Mouse (Mus musculus): ENCODE data around the gene Hdgfl3. TPM values are rescaled to one million over a fixed set of nuclear protein-coding genes. Genes with fewer than 3 reads are reported as not detected.

The Hdgfl3 gene
- total and polyA plus RNA-seq, 3 experiments: 0.04 TPM; not detected in 2

- H3K4me2 ChIP-seq (ENCODE audit: insufficient read depth, low read depth, poor library complexity, severe bottlenecking): no peak overlapping the region
- in situ Hi-C loops (cut with MboI; ENCODE audit: low pct_ligation_motif_present, low pct_unique_long_range_greater_than_20kb, low sequenced_read_pairs): no loop called here
These were observed 84.1 kb downstream of the Hdgfl3 start for GRCm38 (mm10) chr7:81850171-81850570.

GRCm38 (mm10) chr7:81849633-81850032 lies 84.6 kb downstream of the Hdgfl3 start:
- peaks cover 4 to 25% of the 10 kb centered on the region in 2 experiments for H3K4me1 ChIP-seq (ENCODE audit: control insufficient read depth in 1 of 2, insufficient read depth in 2 of 2)
- no peaks in the 10 kb centered on the region for H3K36me3 ChIP-seq (replicated peaks in 1 of 2; ENCODE audit: control insufficient read depth in 1 of 2, insufficient read depth in 1 of 2, low read length in 1 of 2)
- TF ChIP-seq KAT2A (IDR thresholded peaks at IDR 0.05; ENCODE audit: insufficient replicate concordance, low read length) (no peak), POLR2A (IDR thresholded peaks at IDR 0.05; ENCODE audit: low read depth, low read length) (peak; percentile 8; the same call in 1 of the 2 replicates), MAZ (IDR thresholded peaks at IDR 0.05; ENCODE audit: low read depth, low read length) (no peak), EP300 (IDR thresholded peaks at IDR 0.05; ENCODE audit: low read length) (no peak), USF1 (IDR thresholded peaks at IDR 0.05; ENCODE audit: low read depth, low read length) (no peak), JUND (conservative IDR thresholded peaks at IDR 0.05; ENCODE audit: low read depth, low read length) (no peak), CHD2 (IDR thresholded peaks at IDR 0.05; ENCODE audit: low read length) (no peak), BHLHE40 (IDR thresholded peaks at IDR 0.05; ENCODE audit: low read depth, low read length) (no peak), MAFK (IDR thresholded peaks at IDR 0.05; ENCODE audit: insufficient replicate concordance, low read length) (no peak), USF2 (conservative IDR thresholded peaks at IDR 0.05; ENCODE audit: low read depth, low read length) (no peak), CTCF (conservative IDR thresholded peaks at IDR 0.05 in 1 of 2, IDR thresholded peaks at IDR 0.05 in 1 of 2; ENCODE audit: low read depth in 2 of 2, low read length in 2 of 2) (peak in 1 of 2 experiments; percentile 48; a peak in 2 of 4 replicates), TCF12 (IDR thresholded peaks at IDR 0.05; ENCODE audit: low read depth, low read length) (no peak), JUN (IDR thresholded peaks at IDR 0.05; ENCODE audit: insufficient read depth, low read depth, low read length) (peak; percentile 74), HCFC1 (IDR thresholded peaks at IDR 0.05; ENCODE audit: low read depth, low read length) (no peak), E2F4 (IDR thresholded peaks at IDR 0.05; ENCODE audit: insufficient replicate concordance, low read depth, low read length) (no peak), NELFE (IDR thresholded peaks at IDR 0.05; ENCODE audit: low read depth, low read length) (no peak), RAD21 (IDR thresholded peaks at IDR 0.05; ENCODE audit: low read depth, low read length) (peak; percentile 21), NRF1 (IDR thresholded peaks at IDR 0.05; ENCODE audit: low read depth, low read length) (no peak), ETS1 (conservative IDR thresholded peaks at IDR 0.05; ENCODE audit: low read depth, low read length) (no peak), UBTF (IDR thresholded peaks at IDR 0.05; ENCODE audit: low read depth, low read length) (no peak), POLR2AphosphoS2 (IDR thresholded peaks at IDR 0.05; ENCODE audit: low read depth, low read length) (no peak), IRF4 (IDR thresholded peaks at IDR 0.05; ENCODE audit: low read depth, low read length) (no peak), MAX (IDR thresholded peaks at IDR 0.05; ENCODE audit: low read length) (no peak), SMC3 (IDR thresholded peaks at IDR 0.05; ENCODE audit: low read depth, low read length) (no peak)
- no peak overlapping the region for H3K9ac ChIP-seq (ENCODE audit: insufficient read depth, low read depth)
- H3K9me3 ChIP-seq (replicated peaks; ENCODE audit: low read length): no peaks in the 10 kb centered on the region
- dilution Hi-C loops (cut with MboI; ENCODE audit: extremely low pct_ligation_motif_present, extremely low pct_unique_long_range_greater_than_20kb, low sequenced_read_pairs) (no loop called here), in situ Hi-C loops (cut with MboI; ENCODE audit: low pct_ligation_motif_present, low pct_unique_long_range_greater_than_20kb, low sequenced_read_pairs) (no loop called here)
- H3K4me2 ChIP-seq (ENCODE audit: insufficient read depth, low read depth, poor library complexity, severe bottlenecking): peak overlapping the region; percentile 92
- H3K27ac ChIP-seq (ENCODE audit: insufficient read depth, low read depth): peak overlapping the region; percentile 64; the same call in 1 of the 2 replicates
- no peaks in the 10 kb centered on the region for H3K79me2 ChIP-seq (replicated peaks; ENCODE audit: control insufficient read depth, extremely low read depth, insufficient read depth, poor library complexity, severe bottlenecking)
- DNase-seq (ENCODE audit: extremely low read depth): peak; percentile 70
- no peaks in the 10 kb centered on the region for H3K27me3 ChIP-seq (replicated peaks)
- no peak overlapping the region for H3K4me3 ChIP-seq (replicated peaks in 1 of 3; ENCODE audit: low read depth in 2 of 3, low read length in 2 of 3, poor library complexity in 1 of 3)

More at GRCm38 (mm10) chr7:81850171-81850570, 84.1 kb downstream of the Hdgfl3 start:
- no peaks in the 10 kb centered on the region for H3K27me3 ChIP-seq (replicated peaks)
- H3K4me1 ChIP-seq (ENCODE audit: control insufficient read depth in 1 of 2, insufficient read depth in 2 of 2): peaks cover 4 to 25% of the 10 kb centered on the region in 2 experiments
- no peaks in the 10 kb centered on the region for H3K36me3 ChIP-seq (replicated peaks in 1 of 2; ENCODE audit: control insufficient read depth in 1 of 2, insufficient read depth in 1 of 2, low read length in 1 of 2)
- H3K9me3 ChIP-seq (replicated peaks; ENCODE audit: low read length): no peaks in the 10 kb centered on the region
- dilution Hi-C loops (cut with MboI; ENCODE audit: extremely low pct_ligation_motif_present, extremely low pct_unique_long_range_greater_than_20kb, low sequenced_read_pairs): no loop called here
- no peak for DNase-seq (ENCODE audit: extremely low read depth)
- H3K4me3 ChIP-seq (replicated peaks in 1 of 3; ENCODE audit: low read depth in 2 of 3, low read length in 2 of 3, poor library complexity in 1 of 3): no peak overlapping the region
- H3K79me2 ChIP-seq (replicated peaks; ENCODE audit: control insufficient read depth, extremely low read depth, insufficient read depth, poor library complexity, severe bottlenecking): no peaks in the 10 kb centered on the region
- TF ChIP-seq ZKSCAN1 (IDR thresholded peaks at IDR 0.05; ENCODE audit: borderline replicate concordance, low read depth, low read length) (no peak), MAX (IDR thresholded peaks at IDR 0.05; ENCODE audit: low read length) (no peak), CHD2 (IDR thresholded peaks at IDR 0.05; ENCODE audit: low read length) (no peak), MAFK (IDR thresholded peaks at IDR 0.05; ENCODE audit: insufficient replicate concordance, low read length) (no peak), RCOR1 (conservative IDR thresholded peaks at IDR 0.05; ENCODE audit: low read depth, low read length) (no peak), ELF1 (IDR thresholded peaks at IDR 0.05; ENCODE audit: low read depth, low read length) (no peak), RAD21 (IDR thresholded peaks at IDR 0.05; ENCODE audit: low read depth, low read length) (no peak), MAZ (IDR thresholded peaks at IDR 0.05; ENCODE audit: low read depth, low read length) (no peak), MEF2A (IDR thresholded peaks at IDR 0.05; ENCODE audit: borderline replicate concordance, low read depth, low read length) (no peak), NRF1 (IDR thresholded peaks at IDR 0.05; ENCODE audit: low read depth, low read length) (no peak), CTCF (conservative IDR thresholded peaks at IDR 0.05 in 1 of 2, IDR thresholded peaks at IDR 0.05 in 1 of 2; ENCODE audit: low read depth in 2 of 2, low read length in 2 of 2) (no peak), KAT2A (IDR thresholded peaks at IDR 0.05; ENCODE audit: insufficient replicate concordance, low read length) (no peak), POLR2AphosphoS2 (IDR thresholded peaks at IDR 0.05; ENCODE audit: low read depth, low read length) (no peak), MXI1 (IDR thresholded peaks at IDR 0.05; ENCODE audit: low read depth, low read length) (no peak), UBTF (IDR thresholded peaks at IDR 0.05; ENCODE audit: low read depth, low read length) (no peak)
- no peak overlapping the region; the same call in 1 of the 2 replicates for H3K27ac ChIP-seq (ENCODE audit: insufficient read depth, low read depth)
- no peak overlapping the region for H3K9ac ChIP-seq (ENCODE audit: insufficient read depth, low read depth)
